Mouse (Mus musculus) megakaryocyte, embryonic 14.5 days (primary cell): Measurements from ENCODE around the gene Hc.

ENCODE experiments used
- FLI1 ChIP-seq: IDR thresholded peaks from 2 replicates; pipeline ENCODE4 v1.6.1; 2012; ENCODE audit warnings: low read length, inconsistent platforms, mixed read lengths
- GATA1 ChIP-seq: IDR thresholded peaks from 3 replicates; pipeline ENCODE4 v1.6.1; 2012; ENCODE audit warnings: mixed read lengths, low read length, inconsistent platforms, borderline replicate concordance

GRCm38 (mm10) chr2:34998956-34999355 is 62.3 kb downstream of the Hc start:
- TF ChIP-seq GATA1 (no peak), FLI1 (no peak)
